Mouse (Mus musculus): ENCODE measurements at regions not wholly inside any gene's neighbourhood (a gene's known extent, or its start where the extent isn't known, plus 50 kb on each side); places are given as distances from the start of the nearest gene placed in this dataset.

- peak; percentile 34 for DNase-seq (ENCODE audit: low spot score)
- 33% methylated on average over 4 of the region's 4 CpGs for WGBS
- Histone ChIP-seq H3K36me3 (no peaks in the 10 kb centered on the region), H3K9me3 (0 out of 2 replicates have a peak, but pooled peaks cover 6% of the 10 kb centered on the region), H3K4me1 (replicated peaks) (peaks cover 36% of the 10 kb centered on the region), H3K27ac (peak overlapping the region; percentile 72; the same call in 1 of the 2 replicates), H3K27me3 (ENCODE audit: insufficient read depth, poor library complexity, severe bottlenecking) (no peaks in the 10 kb centered on the region), H3K4me3 (no peak overlapping the region)
Measured at GRCm38 (mm10) chr1:64173708-64174107, 51.6 kb upstream of the Klf7 start.

GRCm38 (mm10) chr1:64172122-64172521 lies 50.0 kb upstream of the Klf7 start:
- H3K27ac ChIP-seq = peak overlapping the region; percentile 14
- no peaks in the 10 kb centered on the region for H3K27me3 ChIP-seq (ENCODE audit: insufficient read depth, poor library complexity, severe bottlenecking)
- H3K9me3 ChIP-seq = no peaks in the 10 kb centered on the region
- no peak for DNase-seq (ENCODE audit: low spot score)
- H3K4me3 ChIP-seq = no peak overlapping the region
- H3K4me1 ChIP-seq (replicated peaks) = peaks cover 36% of the 10 kb centered on the region
- no peaks in the 10 kb centered on the region for H3K36me3 ChIP-seq
- 41% methylated on average over 2 of the region's 2 CpGs for WGBS

Measured in hindbrain, embryonic 10.5 days (tissue).